Mouse (Mus musculus) heart, adult 9 months (tissue): ENCODE measurements around the gene Gmnn.
A peak's percentile ranks its signal among the peaks of the same experiment; 100 is the strongest.
"Not testable (repeated sequence)": the region's sequence is repeated elsewhere in the genome, so short reads cannot be mapped to it uniquely, and the experiment has no call there.

ENCODE experiments used
- DNase-seq, 2 experiments: peaks; one replicate each; pipeline ENCODE4 v3.0.0; 2022; ENCODE audit warnings: low spot score in 2 of 2

The Gmnn gene

GRCm38 (mm10) chr13:24761403-24762227 is at the start of gene Gmnn:
Gene Gmnn, minus strand, starts transcription at chr13:24761923.
- peak; percentile 86 to 89 for DNase-seq

- DNase-seq: no peak
Measured at GRCm38 (mm10) chr13:24806079-24806478, 44.4 kb upstream of the Gmnn start.

- no peak for DNase-seq
Measured at GRCm38 (mm10) chr13:24803196-24803595, 41.5 kb upstream of the Gmnn start.

GRCm38 (mm10) chr13:24802131-24802691 is 40.5 kb upstream of the Gmnn start:
- DNase-seq: peak; percentile 37 to 45

- DNase-seq: peak; percentile 21 to 44
Measured at GRCm38 (mm10) chr13:24801308-24801921, 39.7 kb upstream of the Gmnn start, which contains the start of gene BC005537. Gene BC005537, plus strand, starts transcription at chr13:24801657.

- peak; percentile 96 to 97 for DNase-seq
Measured at GRCm38 (mm10) chr13:24800674-24801307, 39.1 kb upstream of the Gmnn start.

GRCm38 (mm10) chr13:24799925-24800673 is 38.4 kb upstream of the Gmnn start:
- peak; percentile 57 to 71 for DNase-seq

- no peak for DNase-seq
Measured at GRCm38 (mm10) chr13:24799378-24799777, 37.7 kb upstream of the Gmnn start.

- no peak for DNase-seq
Measured at GRCm38 (mm10) chr13:24798686-24799085, 37.0 kb upstream of the Gmnn start.

GRCm38 (mm10) chr13:24792411-24793045 is 30.8 kb upstream of the Gmnn start:
- DNase-seq: peak; percentile 39 to 49

GRCm38 (mm10) chr13:24791349-24791748 is 29.6 kb upstream of the Gmnn start:
- peak; percentile 72 to 80 for DNase-seq

GRCm38 (mm10) chr13:24787477-24787876 is 25.8 kb upstream of the Gmnn start:
- DNase-seq: no peak

GRCm38 (mm10) chr13:24786014-24786490 is 24.3 kb upstream of the Gmnn start:
- DNase-seq: peak; percentile 33 to 39

- no peak for DNase-seq
Measured at GRCm38 (mm10) chr13:24781916-24782315, 20.2 kb upstream of the Gmnn start.

- DNase-seq: no peak
Measured at GRCm38 (mm10) chr13:24778706-24779380, 17.1 kb upstream of the Gmnn start.

GRCm38 (mm10) chr13:24778026-24778425 is 16.3 kb upstream of the Gmnn start:
- no peak for DNase-seq

GRCm38 (mm10) chr13:24776146-24776844 is 14.6 kb upstream of the Gmnn start:
- DNase-seq: peak; percentile 33 to 47

- not testable (repeated sequence) for DNase-seq
Measured at GRCm38 (mm10) chr13:24771482-24771881, 9.8 kb upstream of the Gmnn start.

- DNase-seq: not testable (repeated sequence)
Measured at GRCm38 (mm10) chr13:24767809-24768208, 6.1 kb upstream of the Gmnn start.

- no peak for DNase-seq
Measured at GRCm38 (mm10) chr13:24762254-24762653, 531 bp upstream of the Gmnn start.
